Mouse (Mus musculus) forebrain, postnatal 0 days (tissue): ENCODE measurements at regions not wholly inside any gene's neighbourhood (a gene's known extent, or its start where the extent isn't known, plus 50 kb on each side); places are given as distances from the start of the nearest gene placed in this dataset.
A peak's percentile ranks its signal among the peaks of the same experiment; 100 is the strongest.

Experiments used
- ATAC-seq: fragments of 200-750 bp; cut with Nextera tagmentation; 2 replicates; pipeline ENCODE4 v1.8.0; 2017; ENCODE audit warnings: mild to moderate bottlenecking, moderate library complexity
- DNase-seq: peaks from one replicate; pipeline ENCODE4 v3.0.0-alpha.2; 2015
- H3K27ac ChIP-seq: fragments of 300-500 bp; sonication (generic); 2 replicates; pipeline ENCODE4 v1.5.1; 2014; ENCODE audit warnings: low read depth, mild to moderate bottlenecking, antibody characterized with exemption, low read length, moderate library complexity, mixed read lengths
- H3K27me3 ChIP-seq: fragments of 300-500 bp; sonication (generic); 2 replicates; pipeline ENCODE4 v1.6.1; 2014; ENCODE audit warnings: mild to moderate bottlenecking, low read length, mixed read lengths; ENCODE audit not compliant: insufficient read depth
- H3K36me3 ChIP-seq: fragments of 300-500 bp; sonication (generic); 2 replicates; pipeline ENCODE4 v1.6.1; 2014; ENCODE audit warnings: mild to moderate bottlenecking, moderate library complexity; ENCODE audit not compliant: insufficient read depth
- H3K4me1 ChIP-seq: fragments of 300-500 bp; sonication (generic); 2 replicates; pipeline ENCODE4 v1.6.1; 2014; ENCODE audit warnings: antibody characterized with exemption; ENCODE audit not compliant: insufficient read depth
- H3K4me2 ChIP-seq: fragments of 300-500 bp; sonication (generic); 2 replicates; pipeline ENCODE4 v1.6.1; 2014; ENCODE audit warnings: low read depth, mild to moderate bottlenecking, moderate library complexity
- H3K4me3 ChIP-seq: fragments of 300-500 bp; sonication (generic); 2 replicates; pipeline ENCODE4 v1.5.1; 2014; ENCODE audit warnings: low read depth, low read length, mixed read lengths
- H3K9ac ChIP-seq: fragments of 300-500 bp; sonication (generic); 2 replicates; pipeline ENCODE4 v1.6.1; 2014; ENCODE audit warnings: mild to moderate bottlenecking
- H3K9me3 ChIP-seq: fragments of 300-500 bp; sonication (generic); 2 replicates; pipeline ENCODE4 v1.6.1; 2016; ENCODE audit warnings: low read length
- CTCF ChIP-seq: sonication (generic); IDR thresholded peaks from 2 replicates; pipeline ENCODE4 v1.5.1; 2016; ENCODE audit warnings: antibody characterized with exemption, control low read depth, low read depth
- WGBS: fragments of 180-500 bp; shearing (Covaris S2); extraction: QIAGEN DNeasy Blood & Tissue Kit; methylation state at CpG from one replicate; pipeline ENCODE4 v1.1.7; 2014; 5-methylcytosine and 5-hydroxymethylcytosine counted together

DNA sequence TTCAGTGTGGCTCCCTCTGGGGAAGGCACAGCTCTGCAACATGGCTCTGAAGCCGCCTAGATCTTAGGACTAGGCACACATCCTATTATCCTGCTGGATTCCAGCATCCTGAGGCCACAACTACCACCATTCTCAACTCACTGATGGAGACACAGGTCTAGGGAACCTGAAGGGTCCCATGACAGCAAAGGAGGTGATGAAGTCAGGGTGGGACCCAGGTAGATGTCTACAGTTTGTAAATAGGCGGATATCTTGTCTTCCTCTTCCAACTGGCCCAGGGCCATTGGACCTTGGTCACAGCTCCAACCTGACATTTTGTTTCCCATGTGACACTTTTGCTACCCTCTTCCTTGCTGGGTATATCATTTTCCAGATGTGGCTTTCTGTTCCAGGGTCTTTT is 106.4 kb downstream of the Vapb start:
- Histone ChIP-seq H3K27ac (no peak overlapping the region), H3K9me3 (no peaks in the 10 kb centered on the region), H3K9ac (no peak overlapping the region), H3K4me2 (no peak overlapping the region), H3K27me3 (no peaks in the 10 kb centered on the region), H3K4me1 (no peaks in the 10 kb centered on the region), H3K36me3 (no peaks in the 10 kb centered on the region), H3K4me3 (no peak overlapping the region)
- ATAC-seq (no peak), DNase-seq (no peak)
- WGBS = 81% methylated on average over 2 of the region's 2 CpGs
- no peak for TF ChIP-seq CTCF

DNA sequence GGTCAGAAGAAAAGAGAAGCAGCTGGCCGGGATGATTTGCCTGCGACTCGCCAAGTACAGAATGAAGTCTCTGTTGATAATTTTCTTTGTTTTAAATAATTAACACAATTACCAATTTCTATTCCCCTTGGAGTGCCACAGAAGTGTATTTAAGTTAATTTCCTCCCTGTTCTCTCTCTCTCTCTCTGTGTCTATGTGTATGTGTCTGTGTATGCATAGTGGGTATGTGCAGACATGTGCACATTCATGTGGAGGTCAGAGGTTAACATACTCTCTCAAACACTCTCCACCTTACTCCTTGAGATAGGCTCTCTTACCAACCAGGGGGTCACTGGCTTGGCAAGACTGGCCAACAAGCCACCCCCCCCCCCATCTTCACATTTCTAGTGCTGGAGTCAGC is 107.2 kb downstream of the Vapb start:
- no peak for DNase-seq
- 52% methylated on average over 3 of the region's 3 CpGs for WGBS
- Histone ChIP-seq H3K9ac (no peak overlapping the region), H3K36me3 (no peaks in the 10 kb centered on the region), H3K4me2 (no peak overlapping the region), H3K4me1 (no peaks in the 10 kb centered on the region), H3K9me3 (no peaks in the 10 kb centered on the region), H3K4me3 (no peak overlapping the region), H3K27ac (no peak overlapping the region), H3K27me3 (no peaks in the 10 kb centered on the region)
- peak; percentile 51; the same call in 1 of the 2 replicates for ATAC-seq
- TF ChIP-seq CTCF = no peak

DNA sequence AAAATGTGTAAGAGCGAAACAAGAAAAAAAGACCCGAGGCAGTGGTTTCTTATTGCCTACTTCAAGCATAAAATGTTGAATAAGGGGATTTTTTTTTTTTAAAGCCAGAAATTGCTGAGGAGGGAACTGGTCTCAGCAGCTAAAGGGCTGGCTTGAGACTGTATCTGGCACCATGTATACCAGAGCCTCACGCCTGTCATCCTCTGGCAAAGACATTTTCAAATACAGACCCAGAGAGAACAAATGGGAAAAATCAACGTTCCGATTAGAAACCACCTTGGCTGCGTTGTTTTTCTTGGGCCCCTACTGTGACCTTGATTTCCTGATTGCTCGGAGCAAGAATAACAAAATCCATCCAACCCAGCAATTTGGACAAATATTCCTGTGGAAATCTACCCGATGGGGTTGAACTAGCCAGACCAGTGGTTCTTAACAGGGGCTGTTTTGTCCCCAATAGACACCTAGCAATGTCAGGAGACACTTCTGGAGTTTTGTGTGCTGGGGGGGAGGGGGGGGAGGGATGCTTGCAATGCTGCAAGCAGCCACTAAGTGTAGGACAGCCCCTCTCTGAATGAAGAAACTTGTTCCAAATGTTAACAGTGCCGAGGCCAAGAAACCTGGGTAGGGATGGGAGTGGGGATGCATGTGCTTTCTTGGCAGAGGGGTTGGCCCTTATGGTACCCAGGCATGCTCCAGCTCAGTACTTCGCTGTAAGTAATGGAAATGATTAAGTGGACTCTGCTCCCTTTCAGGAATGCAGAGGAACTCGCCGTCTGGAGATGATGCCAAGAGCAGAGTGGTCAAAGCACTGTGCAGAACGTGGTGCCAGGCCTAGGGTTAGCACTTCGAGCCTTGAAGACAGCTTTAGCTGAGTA is 108.1 kb downstream of the Vapb start:
- no peak overlapping the region for H3K27ac ChIP-seq
- no peak overlapping the region for H3K4me2 ChIP-seq
- WGBS = 77% methylated on average over 14 of the region's 14 CpGs
- TF ChIP-seq CTCF = no peak
- H3K4me3 ChIP-seq = no peak overlapping the region
- H3K9ac ChIP-seq = no peak overlapping the region
- ATAC-seq (peak; percentile 40), DNase-seq (no peak)
- H3K27me3 ChIP-seq = no peaks in the 10 kb centered on the region
- H3K4me1 ChIP-seq = no peaks in the 10 kb centered on the region
- no peaks in the 10 kb centered on the region for H3K9me3 ChIP-seq
- H3K36me3 ChIP-seq = no peaks in the 10 kb centered on the region

DNA sequence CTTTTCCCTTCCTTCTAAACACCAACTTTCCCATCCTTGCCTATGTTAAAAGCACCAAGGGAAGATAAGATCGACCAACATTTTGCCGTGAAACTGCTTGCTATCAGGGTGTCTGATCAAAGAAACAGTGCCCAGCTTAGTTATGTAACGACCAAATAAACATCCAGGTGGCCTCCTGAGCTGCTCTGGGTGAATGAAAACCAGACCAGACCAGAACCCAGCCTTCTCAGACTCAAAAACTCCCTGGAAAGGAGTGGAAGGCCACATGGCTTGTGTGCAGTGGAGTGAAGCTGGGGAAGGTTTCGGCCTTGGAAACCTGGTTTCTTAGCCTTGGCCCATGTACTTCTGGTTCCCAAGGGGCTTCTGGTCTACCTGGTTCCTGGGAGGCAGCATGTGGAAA is 113.7 kb downstream of the Vapb start:
- WGBS = 82% methylated on average over 4 of the region's 4 CpGs
- no peak for DNase-seq
- no peak for TF ChIP-seq CTCF

DNA sequence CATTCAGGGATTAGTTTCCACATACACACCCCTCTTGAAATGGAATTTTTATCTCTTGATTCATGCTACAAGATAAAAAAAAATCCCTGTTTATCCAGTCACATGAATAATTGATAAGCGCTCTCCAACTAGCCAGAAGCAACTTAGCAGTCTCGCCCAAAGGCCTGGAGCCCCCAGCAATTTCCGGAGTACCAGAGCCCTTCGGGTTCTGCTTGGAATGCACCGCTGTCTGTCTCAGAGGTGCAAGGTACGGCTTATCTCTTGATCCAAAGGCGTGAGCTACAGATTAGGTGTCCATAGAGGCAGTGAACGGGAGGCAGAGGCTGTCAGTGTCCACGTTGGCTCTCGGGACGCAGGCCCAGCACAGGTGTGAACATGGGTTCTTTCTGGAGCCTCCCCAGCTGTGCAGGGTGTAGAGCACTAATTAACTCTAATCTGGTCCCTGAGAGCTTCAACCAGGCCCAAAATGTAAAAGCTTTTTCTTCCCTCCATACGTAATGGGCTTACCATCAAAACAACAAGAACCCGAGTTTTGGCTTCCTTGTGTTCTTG is 116.9 kb downstream of the Vapb start:
- H3K9ac ChIP-seq = no peak overlapping the region
- WGBS = 65% methylated on average over 13 of the region's 13 CpGs
- H3K4me1 ChIP-seq = no peaks in the 10 kb centered on the region
- H3K36me3 ChIP-seq = no peaks in the 10 kb centered on the region
- DNase-seq (no peak), ATAC-seq (no peak)
- no peak for TF ChIP-seq CTCF
- no peak overlapping the region for H3K4me2 ChIP-seq
- H3K27me3 ChIP-seq = no peaks in the 10 kb centered on the region
- no peak overlapping the region for H3K27ac ChIP-seq
- no peak overlapping the region for H3K4me3 ChIP-seq
- no peaks in the 10 kb centered on the region for H3K9me3 ChIP-seq

More for the DNA sequence above, 113.7 kb downstream of the Vapb start:
- H3K36me3 ChIP-seq = no peaks in the 10 kb centered on the region
- no peaks in the 10 kb centered on the region for H3K27me3 ChIP-seq
- H3K27ac ChIP-seq = no peak overlapping the region
- no peaks in the 10 kb centered on the region for H3K9me3 ChIP-seq
- no peak for ATAC-seq
- no peak overlapping the region for H3K4me3 ChIP-seq
- no peak overlapping the region for H3K4me2 ChIP-seq
- no peak overlapping the region for H3K9ac ChIP-seq
- H3K4me1 ChIP-seq = no peaks in the 10 kb centered on the region

DNA sequence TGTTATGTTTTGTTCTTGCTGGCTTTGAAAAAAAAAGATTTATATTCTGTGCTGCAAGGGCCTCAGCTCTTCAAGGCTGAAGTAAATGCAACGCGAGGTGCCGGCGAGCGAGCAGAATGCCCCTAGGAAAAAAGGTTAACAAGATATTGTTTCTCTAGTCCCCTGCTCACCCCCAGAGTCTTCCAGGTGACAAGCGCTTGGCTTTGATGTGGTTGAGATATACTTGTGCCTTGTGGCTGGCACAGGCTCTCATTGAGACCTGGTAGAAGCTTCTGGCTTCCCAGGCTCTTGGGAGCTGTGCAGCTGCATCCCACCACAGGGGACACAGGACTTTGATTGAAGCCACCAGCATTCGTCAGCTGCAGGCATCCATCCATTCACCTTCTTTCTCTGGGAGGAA is 117.5 kb downstream of the Vapb start:
- no peaks in the 10 kb centered on the region for H3K9me3 ChIP-seq
- H3K4me2 ChIP-seq = no peak overlapping the region
- no peaks in the 10 kb centered on the region for H3K4me1 ChIP-seq
- ATAC-seq (no peak), DNase-seq (no peak)
- WGBS = 61% methylated on average over 7 of the region's 7 CpGs
- no peak overlapping the region for H3K9ac ChIP-seq
- no peak for TF ChIP-seq CTCF
- no peak overlapping the region for H3K4me3 ChIP-seq
- H3K27ac ChIP-seq = no peak overlapping the region
- H3K27me3 ChIP-seq = no peaks in the 10 kb centered on the region
- H3K36me3 ChIP-seq = no peaks in the 10 kb centered on the region

DNA sequence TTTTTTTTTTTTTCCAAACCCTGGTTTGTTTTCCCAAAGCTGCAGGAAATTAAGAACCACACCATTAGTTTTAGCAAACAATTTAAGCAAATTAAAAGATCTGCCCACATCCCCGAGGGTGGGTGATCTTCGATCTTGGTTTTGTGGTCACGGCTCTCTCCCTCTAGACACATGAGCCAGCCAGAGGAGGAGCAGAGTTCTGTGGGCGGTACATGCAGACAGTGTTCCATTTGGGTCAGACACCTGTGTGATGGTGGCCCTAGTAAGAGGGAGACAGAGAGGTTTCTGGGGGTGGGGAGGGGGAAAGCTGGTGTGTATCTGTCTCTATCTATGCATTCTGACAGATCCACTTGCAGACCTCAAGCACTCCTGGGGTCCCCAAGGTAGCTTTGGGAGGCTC is 118.0 kb downstream of the Vapb start:
- Histone ChIP-seq H3K9ac (no peak overlapping the region), H3K4me2 (no peak overlapping the region), H3K4me3 (no peak overlapping the region), H3K27me3 (no peaks in the 10 kb centered on the region), H3K4me1 (no peaks in the 10 kb centered on the region), H3K36me3 (no peaks in the 10 kb centered on the region), H3K9me3 (no peaks in the 10 kb centered on the region), H3K27ac (no peak overlapping the region)
- ATAC-seq = no peak
- no peak for DNase-seq
- TF ChIP-seq CTCF = no peak
- WGBS = 85% methylated on average over 4 of the region's 4 CpGs
